Mouse (Mus musculus) olfactory bulb, adult 2 months (tissue): Measurements from ENCODE around the gene Ifitm10.

Source experiments
- CTCF ChIP-seq: fragments of 200-500 bp; IDR thresholded peaks from 2 replicates; pipeline ENCODE4 v1.5.1; 2012; ENCODE audit warnings: low read depth, mild to moderate bottlenecking, low read length, moderate library complexity; ENCODE audit not compliant: insufficient read depth
- POLR2A ChIP-seq: fragments of 200-500 bp; IDR thresholded peaks from 2 replicates; pipeline ENCODE4 v1.6.1; 2012; ENCODE audit warnings: mild to moderate bottlenecking, low read depth, low read length, moderate library complexity; ENCODE audit not compliant: insufficient read depth

DNA sequence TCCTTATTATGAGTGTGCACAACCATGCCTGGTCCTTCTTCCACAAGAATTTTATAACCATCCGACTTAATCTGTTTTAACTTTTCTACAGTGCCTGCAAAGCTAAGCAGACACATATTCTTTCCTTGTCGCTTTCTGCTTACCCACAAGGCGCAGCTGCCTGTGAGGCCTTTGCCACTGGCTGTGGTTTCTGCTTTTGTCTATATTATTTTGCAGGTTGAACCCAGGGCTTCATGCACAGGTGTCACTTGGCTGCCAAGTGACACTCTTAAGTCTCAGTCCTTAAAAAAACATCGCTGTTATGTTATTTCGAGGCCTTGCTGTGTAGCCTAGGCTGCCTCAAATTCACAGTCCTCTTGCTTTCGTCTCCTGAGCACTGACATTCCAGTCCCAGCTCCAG, 50.9 kb downstream of the Ifitm10 start:
- TF ChIP-seq CTCF, result no peak
- TF ChIP-seq POLR2A, result no peak
